Mouse (Mus musculus) neural tube, embryonic 11.5 days (tissue): ENCODE measurements around the gene Mob2. TPM values are rescaled to one million over a fixed set of nuclear protein-coding genes. Genes with fewer than 3 reads are reported as not detected.

Experiments
- microRNA-seq: library from miRNA; unstranded; fragments of <30 nt; microRNA quantifications from one replicate; pipeline ENCODE4, GENCODE M21; 2016
- polyA plus RNA-seq: library from polyadenylated mRNA; unstranded; fragments of >200 nt; fragmentation: Nextera tagmentation; extraction: Ambion mirVana; gene quantifications from 2 replicates; pipeline ENCODE4 v1.2.1, GENCODE M21; 2014

Gene Mob2
- polyA plus RNA-seq, 1 experiment from 2014 or later: 64.0 TPM

Small RNAs within 50 kb of the gene (microRNA-seq; reads per million reads assigned to microRNA genes)
- not detected for gene Mir3104

Other genes starting within 250 kb of the Mob2 start
- not detected in 2 replicates for gene Muc5b, start 222.0 kb downstream of the Mob2 start, polyA plus RNA-seq
- gene Tollip, start 142.6 kb downstream of the Mob2 start, polyA plus RNA-seq: 70.1 and 74.9 TPM in 2 replicates
- 10.4 and 13.7 TPM in 2 replicates for gene Brsk2, start 111.3 kb downstream of the Mob2 start, polyA plus RNA-seq
- 24.3 and 27.6 TPM in 2 replicates for gene Dusp8, start 34.8 kb upstream of the Mob2 start, polyA plus RNA-seq
- not detected in 2 replicates for gene Gm45618, start 59.7 kb upstream of the Mob2 start, polyA plus RNA-seq
- not detected in 2 replicates for gene Gm39115, start 75.0 kb upstream of the Mob2 start, polyA plus RNA-seq
- gene Gm45337, start 83.5 kb upstream of the Mob2 start, polyA plus RNA-seq: not detected in 2 replicates
- not detected in 2 replicates for gene Gm29735, start 96.0 kb upstream of the Mob2 start, polyA plus RNA-seq
- gene Gm4553, start 104.7 kb upstream of the Mob2 start, polyA plus RNA-seq: not detected in 2 replicates
- not detected in 2 replicates for gene Krtap5-2, start 114.9 kb upstream of the Mob2 start, polyA plus RNA-seq
- not detected in 2 replicates for gene Gm10153, start 129.3 kb upstream of the Mob2 start, polyA plus RNA-seq
- gene Krtap5-3, start 140.3 kb upstream of the Mob2 start, polyA plus RNA-seq: not detected in 2 replicates
- not detected in 2 replicates for gene Gm7579, start 150.8 kb upstream of the Mob2 start, polyA plus RNA-seq
- not detected in 2 replicates for gene Krtap5-5, start 168.9 kb upstream of the Mob2 start, polyA plus RNA-seq
- not detected in 2 replicates for gene Gm40460, start 180.0 kb upstream of the Mob2 start, polyA plus RNA-seq
- gene Gm2431, start 197.3 kb upstream of the Mob2 start, polyA plus RNA-seq: not detected in 2 replicates
- gene Gm4559, start 213.3 kb upstream of the Mob2 start, polyA plus RNA-seq: not detected in 2 replicates
- not detected in 2 replicates for gene Krtap5-1, start 236.1 kb upstream of the Mob2 start, polyA plus RNA-seq
- not detected in 2 replicates for gene Krtap5-4, start 242.5 kb upstream of the Mob2 start, polyA plus RNA-seq